Mouse (Mus musculus): ENCODE measurements around the gene Tmem53.

DNA sequence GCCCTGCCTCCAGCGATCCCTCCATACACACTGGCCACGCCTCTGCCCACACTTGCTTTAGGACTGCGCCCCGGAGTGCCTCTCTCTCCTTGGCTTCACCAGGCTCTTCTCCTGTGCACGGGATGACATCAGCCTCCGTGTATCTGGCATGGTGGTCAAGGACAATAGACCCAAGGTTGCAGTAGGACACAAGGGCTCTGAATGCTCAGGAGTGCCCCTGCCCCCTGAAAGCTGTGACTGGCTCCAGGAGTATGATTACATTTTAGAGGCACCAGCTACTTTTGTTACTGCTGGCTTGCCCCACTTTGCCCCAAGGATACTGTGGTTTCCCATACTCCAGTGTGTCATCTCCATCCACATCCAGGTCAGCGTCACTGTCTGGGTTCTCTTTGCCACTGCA is 25.9 kb downstream of the Tmem53 start:
- TF ChIP-seq CTCF (IDR thresholded peaks at IDR 0.05; ENCODE audit: insufficient read depth, low read depth, low read length) (no peak), POLR2A (IDR thresholded peaks at IDR 0.05; ENCODE audit: insufficient read depth, low read depth, low read length) (no peak)

Data from olfactory bulb, adult 2 months (tissue).